21 mouse cellular contexts compared by ENCODE assay signal in the genomic region with DNA sequence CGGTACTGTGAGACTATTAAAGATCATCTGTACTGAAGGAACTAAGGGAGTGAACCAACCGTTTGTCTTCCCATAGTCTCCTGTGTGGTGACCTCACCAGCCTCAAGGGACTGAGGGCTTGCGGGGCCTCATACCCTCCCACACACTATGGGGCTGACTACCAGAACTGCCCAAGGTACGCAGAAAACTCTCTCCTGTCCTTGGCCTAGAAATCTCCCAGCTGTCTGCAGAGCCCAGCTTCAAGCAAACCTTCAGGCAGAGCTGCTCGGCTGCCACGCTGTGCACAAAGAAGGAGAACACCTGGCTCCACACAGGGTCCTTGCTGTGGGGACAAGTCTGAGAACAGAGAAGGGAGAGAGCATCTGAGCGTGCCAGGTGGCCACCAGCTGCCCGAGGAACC. TPM values are rescaled to one million over a fixed set of nuclear protein-coding genes. Genes with fewer than 3 reads are reported as not detected.
DNase-seq lines count a peak whose midpoint lies in the region; ATAC-seq and TF ChIP-seq lines count a peak whose summit lies in the region.
"Had no signal": no experiment of that assay in that cellular context is flagged by ENCODE, and none has a peak within 500 bp of the region (broad histone marks: within the 10 kb centered on the region; RNA-seq: fewer than 3 reads in every experiment).

No protein-coding gene starts in this region.

- no peak for TF ChIP-seq EP300 in heart, adult 2 months (IDR thresholded peaks at IDR 0.05; ENCODE audit: insufficient read depth, low read depth, low read length)

- H3K36me3 ChIP-seq in heart, adult 2 months (ENCODE audit: control insufficient read depth, insufficient read depth, low read length) = no peaks in the 10 kb centered on the region
- H3K36me3 ChIP-seq in midbrain, embryonic 13.5 days = no peaks in the 10 kb centered on the region
- no peaks in the 10 kb centered on the region for H3K36me3 ChIP-seq in midbrain, embryonic 11.5 days (ENCODE audit: control insufficient read depth, insufficient read depth, low read length)
- H3K36me3 ChIP-seq in embryonic facial prominence, embryonic 10.5 days (replicated peaks) = no peaks in the 10 kb centered on the region
- H3K36me3 ChIP-seq: embryonic facial prominence, embryonic 13.5 days; midbrain, embryonic 10.5 days; neural tube, embryonic 12.5 days had no signal

- no peak overlapping the region for H3K4me2 ChIP-seq in midbrain, embryonic 13.5 days (replicated peaks)
- H3K4me2 ChIP-seq in midbrain, embryonic 11.5 days = no peak overlapping the region
- H3K4me2 ChIP-seq: embryonic facial prominence, embryonic 13.5 days; neural tube, embryonic 12.5 days had no signal

- H3K9me3 ChIP-seq in midbrain, embryonic 13.5 days = no peaks in the 10 kb centered on the region
- no peaks in the 10 kb centered on the region for H3K9me3 ChIP-seq in midbrain, embryonic 11.5 days (ENCODE audit: control insufficient read depth, low read length)
- H3K9me3 ChIP-seq in embryonic facial prominence, embryonic 10.5 days = no peaks in the 10 kb centered on the region
- H3K9me3 ChIP-seq: embryonic facial prominence, embryonic 13.5 days; midbrain, embryonic 10.5 days; neural tube, embryonic 12.5 days had no signal

- no peak overlapping the region for H3K27ac ChIP-seq in heart, adult 2 months
- no peak overlapping the region for H3K27ac ChIP-seq in midbrain, embryonic 13.5 days
- H3K27ac ChIP-seq in midbrain, embryonic 11.5 days (ENCODE audit: low read depth, low read length) = no peak overlapping the region
- 0 out of 2 replicates have a peak overlapping the region, but pooled peaks have one; percentile 10 for H3K27ac ChIP-seq in embryonic facial prominence, embryonic 10.5 days (replicated peaks)
- H3K27ac ChIP-seq: embryonic facial prominence, embryonic 13.5 days; layer of hippocampus, adult 2 months; liver, embryonic 14.5 days; macrophage; midbrain, embryonic 10.5 days; neural tube, embryonic 12.5 days had no signal

- no peaks in the 10 kb centered on the region for H3K4me1 ChIP-seq in heart, adult 2 months (ENCODE audit: control insufficient read depth, insufficient read depth, low read length)
- no peaks in the 10 kb centered on the region for H3K4me1 ChIP-seq in midbrain, embryonic 13.5 days (replicated peaks)
- no peaks in the 10 kb centered on the region for H3K4me1 ChIP-seq in midbrain, embryonic 11.5 days (ENCODE audit: control insufficient read depth, insufficient read depth, low read length)
- no peaks in the 10 kb centered on the region; the same call in 1 of the 2 replicates for H3K4me1 ChIP-seq in embryonic facial prominence, embryonic 10.5 days
- H3K4me1 ChIP-seq: embryonic facial prominence, embryonic 13.5 days; neural tube, embryonic 12.5 days had no signal

- no peak for TF ChIP-seq CTCF in heart, adult 2 months (IDR thresholded peaks at IDR 0.05)

- H3K79me2 ChIP-seq in heart, adult 2 months (replicated peaks; ENCODE audit: control insufficient read depth, insufficient read depth, low read length) = no peaks in the 10 kb centered on the region

- no peak overlapping the region for H3K9ac ChIP-seq in heart, adult 2 months (ENCODE audit: low read depth, low read length)
- no peak overlapping the region for H3K9ac ChIP-seq in midbrain, embryonic 13.5 days (replicated peaks)
- H3K9ac ChIP-seq in midbrain, embryonic 11.5 days (ENCODE audit: low read length) = no peak overlapping the region
- H3K9ac ChIP-seq: embryonic facial prominence, embryonic 13.5 days; liver, embryonic 14.5 days; neural tube, embryonic 12.5 days had no signal

- DNase-seq in adrenal gland, postnatal 10 days = peak; percentile 12
- no peak for DNase-seq in adrenal gland, adult 8-10 months
- peak; percentile 74 for DNase-seq in heart, adult 11 months
- no peak for DNase-seq in heart, adult 2 months
- no peak for DNase-seq in midbrain, embryonic 11.5 days (ENCODE audit: low spot score, missing footprints)
- DNase-seq in embryonic facial prominence, embryonic 10.5 days (ENCODE audit: low spot score) = no peak
- DNase-seq in right cerebral cortex, postnatal 4 days = no peak
- DNase-seq: B cell, adult 2 months; gastrocnemius, postnatal 25 days; kidney, postnatal 10 days; layer of hippocampus, postnatal 36 days; thymus, adult 18-20 months had no signal

- TF ChIP-seq POLR2A in heart, adult 2 months (IDR thresholded peaks at IDR 0.05; ENCODE audit: insufficient read depth, low read depth, low read length) = no peak

- 70% methylated on average over 8 of the region's 8 CpGs for WGBS in heart, adult 2 months
- 91% methylated on average over 8 of the region's 8 CpGs for WGBS in midbrain, embryonic 13.5 days
- 89% methylated on average over 8 of the region's 8 CpGs for WGBS in midbrain, embryonic 11.5 days
- WGBS in embryonic facial prominence, embryonic 10.5 days = 83% methylated on average over 8 of the region's 8 CpGs

- intact Hi-C loops in heart, adult 2 months (cut with DNase I) = no loop called here

- no peak overlapping the region for H3K4me3 ChIP-seq in heart, adult 2 months
- H3K4me3 ChIP-seq in midbrain, embryonic 13.5 days (replicated peaks) = no peak overlapping the region
- no peak overlapping the region for H3K4me3 ChIP-seq in midbrain, embryonic 11.5 days (ENCODE audit: low read depth, low read length)
- no peak overlapping the region for H3K4me3 ChIP-seq in embryonic facial prominence, embryonic 10.5 days
- H3K4me3 ChIP-seq: embryonic facial prominence, embryonic 13.5 days; layer of hippocampus, adult 2 months; midbrain, embryonic 10.5 days; neural tube, embryonic 12.5 days had no signal

- ATAC-seq in midbrain, embryonic 13.5 days = 0 out of 2 replicates have a peak, but pooled peaks have one; percentile 13
- ATAC-seq in midbrain, embryonic 11.5 days (ENCODE audit: low FRiP score) = no peak
- ATAC-seq: forebrain, embryonic 14.5 days had no signal

- peaks cover 1% of the 10 kb centered on the region; the same call in 1 of the 2 replicates for H3K27me3 ChIP-seq in heart, adult 2 months (ENCODE audit: control insufficient read depth, insufficient read depth, low read length)
- no peaks in the 10 kb centered on the region for H3K27me3 ChIP-seq in midbrain, embryonic 13.5 days
- no peaks in the 10 kb centered on the region for H3K27me3 ChIP-seq in midbrain, embryonic 11.5 days (ENCODE audit: control insufficient read depth, insufficient read depth, low read length)
- no peaks in the 10 kb centered on the region for H3K27me3 ChIP-seq in embryonic facial prominence, embryonic 10.5 days (replicated peaks; ENCODE audit: low read depth, poor library complexity, severe bottlenecking)
- H3K27me3 ChIP-seq: embryonic facial prominence, embryonic 13.5 days; neural tube, embryonic 12.5 days had no signal

RNA-seq across cellular contexts. Expression of gene Esyt3, which starts 38.4 kb away (rescaled TPM):
- total RNA-seq in adrenal gland, postnatal 10 days (2021) = 1 to 10 TPM in 1 of 2 experiments, under 1 TPM in 1; 0.51 to 2.1 TPM
- total RNA-seq in adrenal gland, adult 8-10 months (2022) = 1 to 10 TPM in 2 of 4 experiments, under 1 TPM in 2; 0.78 to 1.6 (median 1.0) TPM
- under 1 TPM; 0.64 to 0.81 TPM for total RNA-seq in heart, adult 2 months (2021)
- 0.33 and 0.47 TPM in 2 replicates for polyA plus RNA-seq in heart, adult 2 months (2012; rRNA removed)
- polyA plus RNA-seq in midbrain, embryonic 13.5 days (2015; fragmentation: Nextera tagmentation; extraction: Ambion mirVana) = 0.30 and 0.46 TPM in 2 replicates
- 0.12 and 0.34 TPM in 2 replicates for polyA plus RNA-seq in midbrain, embryonic 11.5 days (2014; fragmentation: Nextera tagmentation; extraction: Ambion mirVana)
- 0.21 and 0.33 TPM in 2 replicates for polyA plus RNA-seq in embryonic facial prominence, embryonic 10.5 days (2016; fragmentation: Nextera tagmentation; extraction: Ambion mirVana)
- total RNA-seq: monocyte, adult 5-6 weeks had no signal
- polyA plus RNA-seq: macrophage had no signal

Comparison
In these comparisons a context has a peak if more than half of its experiments do, and no peak if none do; other contexts are left out.
1. DNase-seq: peak in adrenal gland, postnatal 10 days (single experiment) and heart, adult 11 months (single experiment); none in adrenal gland, adult 8-10 months (single experiment), heart, adult 2 months (0 of 2), midbrain, embryonic 11.5 days (single experiment), embryonic facial prominence, embryonic 10.5 days (single experiment) and right cerebral cortex, postnatal 4 days (single experiment).